Mouse (Mus musculus) small intestine, adult 2 months (tissue): Measurements from ENCODE around the gene Pmvk. TPM values are rescaled to one million over a fixed set of nuclear protein-coding genes. Genes with fewer than 3 reads are reported as not detected.

Experiments used
- H3K27ac ChIP-seq: fragments of 200-500 bp; 2 replicates; pipeline ENCODE4 v1.5.1; 2012; ENCODE audit warnings: low read depth, low read length, control low read depth, inconsistent platforms; ENCODE audit not compliant: insufficient read depth
- H3K27me3 ChIP-seq: fragments of 200-500 bp; 2 replicates; pipeline ENCODE4 v1.6.1; 2012; ENCODE audit warnings: mild to moderate bottlenecking, moderate library complexity, low read length, inconsistent platforms; ENCODE audit not compliant: control insufficient read depth, insufficient read depth
- H3K36me3 ChIP-seq: fragments of 200-500 bp; 2 replicates; pipeline ENCODE4 v1.6.1; 2012; ENCODE audit warnings: mild to moderate bottlenecking, low read length, control low read depth, inconsistent platforms; ENCODE audit not compliant: control insufficient read depth, insufficient read depth
- H3K4me1 ChIP-seq: fragments of 200-500 bp; 2 replicates; pipeline ENCODE4 v1.6.1; 2012; ENCODE audit warnings: low read length, inconsistent platforms, mixed read lengths; ENCODE audit not compliant: control insufficient read depth, insufficient read depth, insufficient read length
- H3K4me3 ChIP-seq: fragments of 200-500 bp; 2 replicates; pipeline ENCODE4 v1.5.1; 2012; ENCODE audit warnings: low read depth, mild to moderate bottlenecking, control low read depth, inconsistent platforms, low read length, moderate library complexity
- CTCF ChIP-seq: fragments of 200-500 bp; IDR thresholded peaks from 2 replicates; pipeline ENCODE4 v1.5.1; 2012; ENCODE audit warnings: low read depth, mild to moderate bottlenecking, control low read depth, inconsistent platforms, low read length, moderate library complexity, mixed read lengths; ENCODE audit not compliant: insufficient replicate concordance, insufficient read length; ENCODE audit errors: extremely low read depth
- POLR2A ChIP-seq: fragments of 200-500 bp; IDR thresholded peaks from 2 replicates; pipeline ENCODE4 v1.6.1; 2012; ENCODE audit warnings: low read depth, mild to moderate bottlenecking, control low read depth, inconsistent platforms, low read length, moderate library complexity
- WGBS: fragments of 180-500 bp; shearing (Covaris S2); methylation state at CpG from one replicate; pipeline ENCODE4 v1.1.7; 2018; 5-methylcytosine and 5-hydroxymethylcytosine counted together
- polyA plus RNA-seq: library from polyadenylated mRNA; depleted of rRNA; stranded (reverse); fragments of >200 nt; gene quantifications from 2 replicates; pipeline ENCODE4 v1.2.3, GENCODE M21; 2012; rRNA removed

The Pmvk gene
- polyA plus RNA-seq = 9.0 and 18.3 TPM in 2 replicates

- TF ChIP-seq CTCF (no peak), POLR2A (no peak)
- Histone ChIP-seq H3K4me3 (no peak within 1 kb of the TSS), H3K27me3 (no peaks in the 10 kb centered on the region), H3K4me1 (no peaks in the 10 kb centered on the region; the same call in 1 of the 2 replicates), H3K27ac (no peak within 1 kb of the TSS), H3K36me3 (no peaks in the 10 kb centered on the region)
- WGBS = 72% methylated on average over 10 of the region's 10 CpGs
Observed at GRCm38 (mm10) chr3:89454401-89455177, at the start of gene Pmvk. TSS of gene Pmvk (plus strand) at chr3:89454541.

- no peak for TF ChIP-seq POLR2A
- TF ChIP-seq CTCF = no peak
- 87% methylated on average over 6 of the region's 6 CpGs for WGBS
Observed at GRCm38 (mm10) chr3:89406887-89407286, 47.5 kb upstream of the Pmvk start.

GRCm38 (mm10) chr3:89408448-89408847, 45.9 kb upstream of the Pmvk start:
- peaks cover 36% of the 10 kb centered on the region for H3K36me3 ChIP-seq
- H3K4me3 ChIP-seq = no peak overlapping the region
- H3K27me3 ChIP-seq = no peaks in the 10 kb centered on the region
- peaks cover 2% of the 10 kb centered on the region; the same call in 1 of the 2 replicates for H3K4me1 ChIP-seq
- no peak for TF ChIP-seq CTCF
- no peak for TF ChIP-seq POLR2A
- H3K27ac ChIP-seq = no peak overlapping the region
- 83% methylated on average over 16 of the region's 16 CpGs for WGBS

More at GRCm38 (mm10) chr3:89406887-89407286, 47.5 kb upstream of the Pmvk start:
- Histone ChIP-seq H3K27me3 (no peaks in the 10 kb centered on the region), H3K36me3 (peaks cover 50% of the 10 kb centered on the region), H3K4me1 (peaks cover 7% of the 10 kb centered on the region; the same call in 1 of the 2 replicates), H3K4me3 (no peak overlapping the region), H3K27ac (no peak overlapping the region)

DNA sequence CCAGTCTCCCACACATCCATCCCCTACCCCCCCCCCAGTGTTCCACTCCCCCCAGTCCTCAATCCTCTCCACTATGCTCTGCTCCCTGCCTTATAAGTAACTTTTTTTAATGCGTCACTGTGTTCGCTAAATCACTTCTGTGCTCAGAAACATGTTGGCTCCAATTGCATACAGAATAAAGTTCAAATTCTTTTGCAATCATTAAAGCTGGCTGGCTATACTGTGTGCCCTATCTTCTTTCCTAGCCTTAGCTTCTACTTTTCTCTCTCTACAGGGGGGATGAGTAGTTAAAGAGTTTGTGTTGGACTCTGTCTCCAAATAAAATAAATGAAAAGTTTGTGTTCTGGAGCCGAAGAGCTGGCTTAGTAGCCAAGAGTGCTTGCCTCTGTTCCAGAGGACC, 44.6 kb upstream of the Pmvk start:
- WGBS = 91% methylated on average over 3 of the region's 3 CpGs
- Histone ChIP-seq H3K4me3 (no peak overlapping the region), H3K4me1 (peaks cover 2% of the 10 kb centered on the region; the same call in 1 of the 2 replicates), H3K27ac (no peak overlapping the region), H3K36me3 (peaks cover 29% of the 10 kb centered on the region), H3K27me3 (no peaks in the 10 kb centered on the region)
- TF ChIP-seq POLR2A (no peak), CTCF (no peak)

DNA sequence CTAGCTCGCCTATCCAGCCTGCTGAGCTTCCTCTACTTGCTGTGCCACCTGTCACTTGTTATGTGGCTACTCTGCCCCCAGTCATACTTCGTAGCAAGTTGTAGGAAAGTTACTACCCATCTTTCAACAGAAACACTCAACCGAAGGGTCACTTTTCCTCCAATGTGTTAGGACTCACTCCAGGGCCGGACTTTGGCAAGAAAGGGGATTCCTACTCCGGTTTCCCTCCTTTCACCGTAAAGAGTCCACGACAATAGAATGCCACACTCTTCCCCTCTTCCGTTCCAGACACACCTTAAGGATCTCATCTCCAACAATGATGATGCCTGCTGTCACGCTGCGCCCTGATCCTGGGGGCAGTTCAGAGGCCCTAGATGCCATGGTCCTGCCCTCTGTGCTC, 43.5 kb upstream of the Pmvk start:
- H3K36me3 ChIP-seq = peaks cover 21% of the 10 kb centered on the region
- no peak for TF ChIP-seq POLR2A
- TF ChIP-seq CTCF = no peak
- 47% methylated on average over 10 of the region's 10 CpGs for WGBS
- 0 out of 2 replicates have a peak overlapping the region, but pooled peaks have one; percentile 35 for H3K27ac ChIP-seq
- H3K4me1 ChIP-seq = peaks cover 2% of the 10 kb centered on the region; the same call in 1 of the 2 replicates
- peak overlapping the region; percentile 59 for H3K4me3 ChIP-seq
- no peaks in the 10 kb centered on the region for H3K27me3 ChIP-seq

GRCm38 (mm10) chr3:89411490-89412393, 42.6 kb upstream of the Pmvk start, which contains the start of gene Flad1:
TSS of gene Flad1 (minus strand) at chr3:89411870.
- Histone ChIP-seq H3K27ac (peak within 1 kb of the TSS; percentile 35), H3K4me3 (peak within 1 kb of the TSS; percentile 59), H3K4me1 (peaks cover 2% of the 10 kb centered on the region; the same call in 1 of the 2 replicates), H3K27me3 (no peaks in the 10 kb centered on the region), H3K36me3 (peaks cover 19% of the 10 kb centered on the region)
- TF ChIP-seq CTCF (no peak), POLR2A (no peak)
- WGBS = 3% methylated on average over 28 of the region's 28 CpGs

GRCm38 (mm10) chr3:89416158-89416557, 38.2 kb upstream of the Pmvk start:
- 94% methylated on average over 8 of the region's 8 CpGs for WGBS
- Histone ChIP-seq H3K36me3 (no peaks in the 10 kb centered on the region), H3K27me3 (no peaks in the 10 kb centered on the region), H3K4me1 (peaks cover 4% of the 10 kb centered on the region), H3K27ac (no peak overlapping the region), H3K4me3 (no peak overlapping the region)
- TF ChIP-seq CTCF = no peak
- no peak for TF ChIP-seq POLR2A
